In genomic region chr6:136277685-136278084, GRCm38 (mm10) we compare ENCODE assay signal across 24 mouse cellular contexts. TPM values are rescaled to one million over a fixed set of nuclear protein-coding genes. Genes with fewer than 3 reads are reported as not detected.
DNase-seq lines count a peak whose midpoint lies in the region; ATAC-seq lines count a peak whose summit lies in the region.
"Had no signal": no experiment of that assay in that cellular context is flagged by ENCODE, and none has a peak within 500 bp of the region (broad histone marks: within the 10 kb centered on the region; RNA-seq: fewer than 3 reads in every experiment).

No protein-coding gene starts in this region.

- DNase-seq in lung, postnatal 4 days = no peak
- peak; percentile 12 for DNase-seq in lung, postnatal 25 days (ENCODE audit: low spot score)
- no peak for DNase-seq in lung, postnatal 36 days
- DNase-seq in kidney, adult 18-20 months = no peak
- DNase-seq: adrenal gland, adult 2 months; adrenal gland, postnatal 10 days; adrenal gland, postnatal 25 days; cerebellum, adult 11 months; cerebellum, adult 18-20 months; cerebellum, adult 8-10 months; cerebellum, adult 9-11 months; cerebellum, postnatal 14 days; cerebellum, postnatal 36 days; embryo, embryonic 11 days had no signal

- no peaks in the 10 kb centered on the region for H3K36me3 ChIP-seq in lung, embryonic 16.5 days (ENCODE audit: control insufficient read depth, insufficient read depth, low read length)
- H3K36me3 ChIP-seq: embryonic facial prominence, embryonic 13.5 days; embryonic facial prominence, embryonic 15.5 days; forebrain, embryonic 10.5 days; forebrain, embryonic 12.5 days had no signal

- H3K9ac ChIP-seq in lung, embryonic 16.5 days (ENCODE audit: low read length) = no peak overlapping the region
- H3K9ac ChIP-seq: embryonic facial prominence, embryonic 13.5 days; embryonic facial prominence, embryonic 15.5 days; forebrain, embryonic 12.5 days had no signal

- H3K27me3 ChIP-seq in lung, embryonic 16.5 days (ENCODE audit: control insufficient read depth, insufficient read depth, low read depth, low read length) = no peaks in the 10 kb centered on the region
- H3K27me3 ChIP-seq: embryonic facial prominence, embryonic 13.5 days; embryonic facial prominence, embryonic 15.5 days; forebrain, embryonic 12.5 days had no signal

- WGBS in lung, embryonic 16.5 days = 35% methylated on average over 4 of the region's 4 CpGs

- H3K4me1 ChIP-seq in lung, embryonic 16.5 days (replicated peaks; ENCODE audit: control insufficient read depth, insufficient read depth, low read length) = no peaks in the 10 kb centered on the region
- H3K4me1 ChIP-seq: embryonic facial prominence, embryonic 13.5 days; embryonic facial prominence, embryonic 15.5 days; forebrain, embryonic 10.5 days; forebrain, embryonic 12.5 days had no signal

- H3K4me2 ChIP-seq in lung, embryonic 16.5 days (ENCODE audit: low read depth, low read length) = no peak overlapping the region
- H3K4me2 ChIP-seq: embryonic facial prominence, embryonic 13.5 days; embryonic facial prominence, embryonic 15.5 days; forebrain, embryonic 12.5 days had no signal

- no peak overlapping the region for H3K4me3 ChIP-seq in lung, embryonic 16.5 days (ENCODE audit: low read length)
- H3K4me3 ChIP-seq: embryonic facial prominence, embryonic 13.5 days; embryonic facial prominence, embryonic 15.5 days; erythroblast, embryonic 14.5 days; forebrain, embryonic 10.5 days; forebrain, embryonic 12.5 days had no signal

- H3K27ac ChIP-seq in lung, embryonic 16.5 days (ENCODE audit: low read length) = no peak overlapping the region
- H3K27ac ChIP-seq: embryonic facial prominence, embryonic 13.5 days; embryonic facial prominence, embryonic 15.5 days; forebrain, embryonic 10.5 days; forebrain, embryonic 12.5 days had no signal

- H3K9me3 ChIP-seq in lung, embryonic 16.5 days (ENCODE audit: control insufficient read depth, low read length) = no peaks in the 10 kb centered on the region
- H3K9me3 ChIP-seq: embryonic facial prominence, embryonic 13.5 days; embryonic facial prominence, embryonic 15.5 days; forebrain, embryonic 10.5 days; forebrain, embryonic 12.5 days had no signal

- ATAC-seq in lung, embryonic 16.5 days (ENCODE audit: low read depth) = peak; percentile 34; the same call in 1 of the 2 replicates
- ATAC-seq: forebrain, embryonic 14.5 days; forebrain, embryonic 16.5 days had no signal

RNA-seq across cellular contexts. Expression of gene Gm8994, which starts 49.7 kb away (rescaled TPM):
- not detected in 2 replicates for polyA plus RNA-seq in lung, embryonic 16.5 days (2015; fragmentation: Nextera tagmentation; extraction: Ambion mirVana)
- polyA plus RNA-seq: adrenal gland, adult 2 months; brain, embryonic 14.5 days; embryonic facial prominence, embryonic 11.5 days; embryonic facial prominence, embryonic 13.5 days; embryonic facial prominence, embryonic 15.5 days; erythroblast, embryonic 14.5 days; forebrain, embryonic 10.5 days; forebrain, embryonic 12.5 days; forebrain, embryonic 14.5 days; forebrain, embryonic 16.5 days had no signal
